In the genomic region with DNA sequence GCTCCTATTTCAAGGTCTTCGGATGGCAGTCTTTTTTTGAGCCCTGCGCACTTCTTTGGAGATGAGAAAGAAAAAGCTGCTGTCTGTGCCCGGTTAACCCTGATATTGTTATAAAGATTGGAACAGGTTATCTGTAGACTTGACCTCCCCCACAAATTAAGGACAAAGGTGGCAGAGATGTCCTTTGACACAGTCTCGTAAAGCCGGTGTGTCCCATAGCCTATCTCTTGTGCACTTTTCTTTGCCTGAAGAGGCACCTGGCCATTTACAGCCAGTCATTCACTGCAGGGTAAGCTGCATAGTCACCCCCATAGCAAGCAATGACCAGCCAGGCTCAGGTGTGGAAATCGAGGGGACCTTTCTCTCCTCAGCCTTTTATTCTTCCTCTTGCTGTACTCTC, we compare ENCODE assay signal across 8 mouse cellular contexts. TPM values are rescaled to one million over a fixed set of nuclear protein-coding genes. Genes with fewer than 3 reads are reported as not detected.
DNase-seq lines count a peak whose midpoint lies in the region; ATAC-seq and TF ChIP-seq lines count a peak whose summit lies in the region.

No protein-coding gene starts in this region.

- H3K9ac ChIP-seq in embryonic facial prominence, embryonic 14.5 days (ENCODE audit: low read depth, low read length), result peak overlapping the region; percentile 65
- peak overlapping the region; percentile 63 for H3K9ac ChIP-seq in intestine, embryonic 14.5 days (ENCODE audit: low read length)
- H3K9ac ChIP-seq in midbrain, postnatal 0 days (replicated peaks; ENCODE audit: low read length, poor library complexity, severe bottlenecking), result peak overlapping the region; percentile 72

- 44% methylated on average over 6 of the region's 6 CpGs for WGBS in embryonic facial prominence, embryonic 14.5 days
- WGBS in intestine, embryonic 14.5 days, result 35% methylated on average over 6 of the region's 6 CpGs
- 44% methylated on average over 6 of the region's 6 CpGs for WGBS in midbrain, postnatal 0 days

- TF ChIP-seq CTCF in layer of hippocampus, adult 2 months (conservative IDR thresholded peaks at IDR 0.05), result no peak
- no peak for TF ChIP-seq CTCF in midbrain, postnatal 0 days (IDR thresholded peaks at IDR 0.05)

- no peaks in the 10 kb centered on the region for H3K27me3 ChIP-seq in embryonic facial prominence, embryonic 14.5 days (replicated peaks; ENCODE audit: control insufficient read depth, insufficient read depth, low read length)
- H3K27me3 ChIP-seq in intestine, embryonic 14.5 days (replicated peaks; ENCODE audit: control insufficient read depth, insufficient read depth, low read length), result no peaks in the 10 kb centered on the region
- no peaks in the 10 kb centered on the region for H3K27me3 ChIP-seq in midbrain, postnatal 0 days (ENCODE audit: insufficient read depth, low read length)

- ATAC-seq in embryonic facial prominence, embryonic 14.5 days (ENCODE audit: low read depth), result no peak
- no peak for ATAC-seq in intestine, embryonic 14.5 days (replicated peaks; ENCODE audit: low FRiP score, low TSS enrichment, low read depth)
- no peak for ATAC-seq in midbrain, postnatal 0 days (ENCODE audit: low FRiP score)
- ATAC-seq in cerebellum, adult (ENCODE audit: insufficient number of reproducible peaks, low FRiP score, low TSS enrichment), result no peak

- peak overlapping the region; percentile 72 for H3K4me3 ChIP-seq in layer of hippocampus, adult 2 months
- peak overlapping the region; percentile 72 for H3K4me3 ChIP-seq in embryonic facial prominence, embryonic 14.5 days (ENCODE audit: low read depth, low read length)
- peak overlapping the region; percentile 80 for H3K4me3 ChIP-seq in intestine, embryonic 14.5 days (ENCODE audit: low read depth, low read length)
- peak overlapping the region; percentile 63 for H3K4me3 ChIP-seq in midbrain, postnatal 0 days (ENCODE audit: low read depth, low read length)

- peak overlapping the region; percentile 61 for H3K4me2 ChIP-seq in embryonic facial prominence, embryonic 14.5 days (ENCODE audit: low read depth, low read length)
- H3K4me2 ChIP-seq in intestine, embryonic 14.5 days (ENCODE audit: low read length), result peak overlapping the region; percentile 65
- H3K4me2 ChIP-seq in midbrain, postnatal 0 days (ENCODE audit: low read depth, low read length, poor library complexity, severe bottlenecking), result peak overlapping the region; percentile 76

- no peaks in the 10 kb centered on the region for H3K36me3 ChIP-seq in embryonic facial prominence, embryonic 14.5 days (ENCODE audit: control insufficient read depth, insufficient read depth, low read length)
- no peaks in the 10 kb centered on the region for H3K36me3 ChIP-seq in intestine, embryonic 14.5 days (ENCODE audit: control insufficient read depth, insufficient read depth, low read length)
- H3K36me3 ChIP-seq in midbrain, postnatal 0 days (ENCODE audit: insufficient read depth, low read length), result no peaks in the 10 kb centered on the region

- H3K9me3 ChIP-seq in embryonic facial prominence, embryonic 14.5 days (ENCODE audit: control insufficient read depth, low read length), result no peaks in the 10 kb centered on the region
- H3K9me3 ChIP-seq in intestine, embryonic 14.5 days (ENCODE audit: control insufficient read depth, low read length), result no peaks in the 10 kb centered on the region
- no peaks in the 10 kb centered on the region for H3K9me3 ChIP-seq in midbrain, postnatal 0 days (ENCODE audit: low read length)

- H3K27ac ChIP-seq in layer of hippocampus, adult 2 months, result peak overlapping the region; percentile 75; the same call in 1 of the 2 replicates
- no peak overlapping the region for H3K27ac ChIP-seq in embryonic facial prominence, embryonic 14.5 days (replicated peaks; ENCODE audit: low read depth, low read length)
- H3K27ac ChIP-seq in intestine, embryonic 14.5 days (ENCODE audit: low read depth), result no peak overlapping the region
- no peak overlapping the region for H3K27ac ChIP-seq in midbrain, postnatal 0 days (ENCODE audit: low read depth, low read length)

- no peak for DNase-seq in layer of hippocampus, adult 2 months (ENCODE audit: low spot score in 2 of 2)
- no peak for DNase-seq in layer of hippocampus, adult 8-10 months (ENCODE audit: low spot score in 2 of 2)
- DNase-seq in embryonic facial prominence, embryonic 14.5 days (ENCODE audit: low spot score), result no peak
- DNase-seq in intestine, embryonic 14.5 days (ENCODE audit: low spot score), result no peak
- no peak for DNase-seq in midbrain, postnatal 0 days (ENCODE audit: low spot score)
- DNase-seq in cerebellum, postnatal 36 days, result no peak
- DNase-seq in cerebellum, postnatal 10 days, result no peak

- peaks cover 4% of the 10 kb centered on the region; the same call in 1 of the 2 replicates for H3K4me1 ChIP-seq in embryonic facial prominence, embryonic 14.5 days (ENCODE audit: control insufficient read depth, insufficient read depth, low read length)
- H3K4me1 ChIP-seq in intestine, embryonic 14.5 days (replicated peaks; ENCODE audit: control insufficient read depth, insufficient read depth, low read length), result no peaks in the 10 kb centered on the region; the same call in 1 of the 2 replicates
- H3K4me1 ChIP-seq in midbrain, postnatal 0 days (ENCODE audit: insufficient read depth, low read length), result peaks cover 5% of the 10 kb centered on the region; the same call in 1 of the 2 replicates

RNA-seq across cellular contexts. Expression of gene Slc25a20, which starts 0.8 kb away (rescaled TPM):
- 10 to 100 TPM; 14.4 to 14.8 TPM for total RNA-seq in layer of hippocampus, adult 2 months (2021)
- total RNA-seq in layer of hippocampus, adult 8-10 months (2022), result 10 to 100 TPM; 14.3 to 17.4 (median 16.6) TPM
- 24.0 and 27.1 TPM in 2 replicates for polyA plus RNA-seq in embryonic facial prominence, embryonic 14.5 days (2014; fragmentation: Nextera tagmentation; extraction: Ambion mirVana)
- 29.1 and 34.5 TPM in 2 replicates for polyA plus RNA-seq in intestine, embryonic 14.5 days (2014; fragmentation: Nextera tagmentation; extraction: Ambion mirVana)
- total RNA-seq in midbrain, postnatal 0 days (2014; rRNA removed), result 32.5 and 50.8 TPM in 2 replicates
- polyA plus RNA-seq in midbrain, postnatal 0 days (2015; fragmentation: Nextera tagmentation; extraction: Ambion mirVana), result 44.4 and 45.4 TPM in 2 replicates

RNA-seq across cellular contexts. Expression of gene Arih2, which starts 13.5 kb away (rescaled TPM):
- total RNA-seq in layer of hippocampus, adult 2 months (2021), result 10 to 100 TPM; 50.2 to 57.3 TPM
- 10 to 100 TPM; 49.4 to 60.4 (median 54.9) TPM for total RNA-seq in layer of hippocampus, adult 8-10 months (2022)
- 36.4 and 39.5 TPM in 2 replicates for polyA plus RNA-seq in embryonic facial prominence, embryonic 14.5 days (2014; fragmentation: Nextera tagmentation; extraction: Ambion mirVana)
- 43.1 and 46.7 TPM in 2 replicates for polyA plus RNA-seq in intestine, embryonic 14.5 days (2014; fragmentation: Nextera tagmentation; extraction: Ambion mirVana)
- 43.1 and 61.9 TPM in 2 replicates for total RNA-seq in midbrain, postnatal 0 days (2014; rRNA removed)
- polyA plus RNA-seq in midbrain, postnatal 0 days (2015; fragmentation: Nextera tagmentation; extraction: Ambion mirVana), result 36.7 and 37.3 TPM in 2 replicates

RNA-seq across cellular contexts. Expression of gene Prkar2a, which starts 26.5 kb away (rescaled TPM):
- 10 to 100 TPM; 43.4 to 45.5 TPM for total RNA-seq in layer of hippocampus, adult 2 months (2021)
- 10 to 100 TPM; 41.1 to 58.2 (median 50.9) TPM for total RNA-seq in layer of hippocampus, adult 8-10 months (2022)
- polyA plus RNA-seq in embryonic facial prominence, embryonic 14.5 days (2014; fragmentation: Nextera tagmentation; extraction: Ambion mirVana), result 35.3 and 36.0 TPM in 2 replicates
- 52.3 and 54.4 TPM in 2 replicates for polyA plus RNA-seq in intestine, embryonic 14.5 days (2014; fragmentation: Nextera tagmentation; extraction: Ambion mirVana)
- 107 and 137 TPM in 2 replicates for total RNA-seq in midbrain, postnatal 0 days (2014; rRNA removed)
- polyA plus RNA-seq in midbrain, postnatal 0 days (2015; fragmentation: Nextera tagmentation; extraction: Ambion mirVana), result 44.8 and 49.7 TPM in 2 replicates
